Mouse (Mus musculus) adrenal gland, postnatal 25 days (tissue): ENCODE results near the gene Trim13. TPM values are rescaled to one million over a fixed set of nuclear protein-coding genes. Genes with fewer than 3 reads are reported as not detected.

Source experiments
- DNase-seq: peaks from one replicate; pipeline ENCODE4 v3.0.0; 2021; ENCODE audit warnings: mixed read lengths
- microRNA-seq, 2 experiments: library from miRNA; unstranded; fragments of <30 nt; microRNA quantifications; one replicate each; pipeline ENCODE4 v1.2.0; 2021
- total RNA-seq: library from RNA; stranded (reverse); gene quantifications from 2 replicates; pipeline ENCODE4 v1.2.3, GENCODE M21; 2021

The Trim13 gene
- total RNA-seq, 1 experiment from 2014 or later = 9.2 TPM

- DNase-seq = no peak
These were observed 15.3 kb downstream of the Trim13 start for GRCm38 (mm10) chr14:61613319-61613718.

DNA sequence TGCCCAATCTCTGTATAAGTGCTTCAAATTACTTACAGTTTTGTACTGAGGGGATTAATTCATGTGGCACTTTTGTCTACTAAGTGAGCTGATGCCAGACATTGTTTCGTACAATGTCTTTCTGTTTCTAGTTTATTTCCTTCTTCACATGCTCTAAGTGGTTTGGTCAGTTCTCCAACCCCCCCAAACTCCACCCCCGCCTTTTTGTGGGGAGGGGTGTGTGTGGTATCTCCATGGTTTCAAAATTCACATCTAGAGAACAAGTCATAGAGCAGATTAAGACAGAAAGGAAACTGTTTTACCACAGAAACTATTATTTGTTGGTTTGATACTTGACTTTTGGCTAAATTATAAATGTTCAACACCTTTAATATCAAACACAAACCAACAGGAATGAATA lies 22.3 kb downstream of the Trim13 start:
- no peak for DNase-seq

GRCm38 (mm10) chr14:61635969-61636368 lies 37.9 kb downstream of the Trim13 start:
- DNase-seq = no peak

DNA sequence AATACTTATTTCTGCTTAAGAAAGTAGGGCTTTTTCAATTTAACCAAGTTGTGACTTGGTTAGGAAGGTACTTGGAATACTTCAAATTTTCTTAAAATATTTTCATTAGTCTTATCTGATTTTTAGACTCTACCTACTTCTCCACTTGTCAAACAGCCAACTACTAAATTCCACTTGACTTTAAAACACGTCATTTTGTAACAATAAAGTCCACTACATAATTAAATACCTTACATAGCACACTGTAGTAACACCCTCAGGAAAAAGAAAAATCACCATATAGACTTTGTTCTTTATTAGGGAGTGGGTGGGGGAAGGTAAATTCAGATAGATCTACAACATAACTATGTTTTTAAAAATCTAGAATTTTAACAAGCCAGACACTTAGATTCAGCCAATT lies 44.6 kb downstream of the Trim13 start:
- no peak for DNase-seq

DNA sequence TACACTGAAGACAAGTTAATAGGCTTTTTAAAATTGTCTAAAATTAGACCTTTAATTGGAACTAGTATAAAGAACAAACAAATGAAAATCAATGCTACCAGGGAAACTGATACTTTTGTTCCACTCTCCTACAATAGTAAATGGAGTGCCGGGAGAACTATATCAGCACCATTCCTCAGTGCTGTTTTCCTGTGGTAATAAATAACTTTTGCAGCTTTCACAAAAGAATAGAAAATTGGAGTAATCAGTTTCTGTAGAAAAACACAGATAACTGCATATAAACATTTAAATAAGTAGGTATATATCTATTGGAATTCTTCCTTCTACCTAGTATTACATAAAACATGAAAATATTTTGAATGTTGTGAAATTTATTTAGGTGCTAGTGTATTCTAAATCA lies 47.5 kb downstream of the Trim13 start:
- no peak for DNase-seq

- DNase-seq = peak; percentile 26
These were observed 49.3 kb downstream of the Trim13 start for GRCm38 (mm10) chr14:61647182-61647880.

GRCm38 (mm10) chr14:61647881-61648684 lies 50.0 kb downstream of the Trim13 start:
- peak; percentile 65 for DNase-seq

DNA sequence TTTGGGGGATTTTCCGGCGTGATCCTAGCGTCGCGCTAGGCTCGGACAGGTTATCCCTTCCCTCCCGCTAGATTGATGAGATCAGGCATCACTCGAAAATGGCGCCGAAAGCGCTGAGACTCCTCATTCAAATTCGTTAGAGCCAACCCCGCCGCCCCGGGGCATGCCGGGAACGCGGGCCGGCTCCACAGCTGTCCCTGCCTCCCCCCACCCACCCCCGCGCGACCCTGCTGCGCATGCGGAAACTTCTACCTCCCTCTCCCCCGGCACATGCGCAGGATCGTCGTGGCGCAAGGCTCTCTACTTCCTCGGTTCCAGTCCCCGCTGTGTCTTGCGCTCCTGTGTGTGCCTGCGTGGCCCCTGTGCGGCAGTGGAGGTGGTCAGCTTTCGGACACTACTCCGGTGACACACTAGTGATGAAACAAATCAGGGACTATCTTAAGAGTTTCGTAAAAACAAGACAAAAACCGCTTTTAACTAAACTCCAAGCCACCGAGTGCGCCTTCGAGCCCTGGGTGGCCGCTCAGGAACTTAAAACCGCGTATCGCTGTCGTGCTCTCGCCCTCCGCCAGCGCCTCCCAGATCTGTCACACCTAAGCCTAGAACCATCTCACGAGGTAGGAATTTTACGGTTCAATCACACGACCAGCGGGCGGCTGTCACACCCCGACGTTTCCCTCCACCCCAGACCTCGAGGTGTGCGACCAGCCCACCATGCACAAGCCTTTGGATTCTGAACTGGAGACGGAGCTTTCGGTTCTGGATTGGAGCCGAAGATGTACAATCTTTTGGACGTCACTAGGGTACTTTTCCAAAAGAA lies 50.8 kb downstream of the Trim13 start:
- DNase-seq = peak; percentile 99

GRCm38 (mm10) chr14:61650291-61650960 lies 52.4 kb downstream of the Trim13 start:
- DNase-seq = peak; percentile 10

Small RNA genes lying within 50 kb of the gene (microRNA-seq; reads per million reads assigned to microRNA genes)
- 2,646 to 4,699 reads per million in 2 experiments for gene Mir15a
- gene Mir16-1 = 1,154 to 3,606 reads per million in 2 experiments

Other genes starting within 250 kb of the Trim13 start
- gene Ebpl, start 237.8 kb upstream of the Trim13 start, total RNA-seq = 3.2 and 4.5 TPM in 2 replicates
- 32.7 and 33.9 TPM in 2 replicates for gene Kpna3, start 158.4 kb upstream of the Trim13 start, total RNA-seq
- gene Spryd7, start 41.4 kb upstream of the Trim13 start, total RNA-seq = 18.0 and 18.2 TPM in 2 replicates
- 0.27 and 0.52 TPM in 2 replicates for gene Kcnrg, start 9.2 kb downstream of the Trim13 start, total RNA-seq